Mouse (Mus musculus) left cerebral cortex, postnatal 36 days (tissue): ENCODE data around the gene Anapc10. TPM values are rescaled to one million over a fixed set of nuclear protein-coding genes. Genes with fewer than 3 reads are reported as not detected.
"Not testable (repeated sequence)": the region's sequence is repeated elsewhere in the genome, so short reads cannot be mapped to it uniquely, and the experiment has no call there.

Experiments used
- DNase-seq, 2 experiments: peaks; one replicate each; pipeline ENCODE4 v3.0.0; 2021 to 2022; ENCODE audit warnings: low spot score in 2 of 2, mixed read lengths in 1 of 2
- intact Hi-C: fragments of 180-260 bp; cut with DNase I; formaldehyde crosslinking; loops from one replicate; pipeline ENCODE4 v1.15.1; 2025
- total RNA-seq, 2 experiments: library from RNA; stranded (reverse); gene quantifications; 2 replicates each; pipeline ENCODE4 v1.2.3; 2021

Gene Anapc10
- 1 to 10 TPM; 5.1 to 8.7 TPM for total RNA-seq

- intact Hi-C loops, result no loop called here
- DNase-seq, result peak; percentile 98
Measured at GRCm38 (mm10) chr8:79711064-79711961, at the start of gene Anapc10, which contains the start of gene Abce1. Gene Anapc10, plus strand, starts transcription at chr8:79711820. Gene Abce1, minus strand, starts transcription at chr8:79711740.

DNA sequence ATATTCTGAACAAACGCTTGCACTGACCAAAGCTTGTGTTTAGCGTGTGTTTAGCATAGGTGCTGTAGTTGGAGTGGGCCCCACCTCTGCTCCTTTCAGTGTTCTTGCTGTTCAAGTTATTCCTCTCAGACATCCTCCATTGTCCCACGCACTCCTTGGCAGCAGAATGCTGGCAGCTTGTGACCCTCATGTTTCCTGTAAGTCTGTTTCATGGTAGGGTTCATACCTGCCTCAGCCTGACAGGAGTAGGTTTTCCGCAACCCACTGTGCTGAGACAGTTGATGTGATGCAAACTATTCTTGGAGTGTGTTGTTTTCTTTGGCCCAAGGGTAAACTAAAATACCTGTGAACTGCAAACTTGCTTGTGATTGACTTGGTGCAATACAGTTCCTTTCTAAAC lies 35.2 kb upstream of the Anapc10 start:
- no peak for DNase-seq
- intact Hi-C loops, result no loop called here

GRCm38 (mm10) chr8:79679005-79679404 lies 32.6 kb upstream of the Anapc10 start:
- intact Hi-C loops, result no loop called here
- DNase-seq, result no peak

- DNase-seq, intact Hi-C loops: not testable (repeated sequence)
Measured at GRCm38 (mm10) chr8:79680083-79680482, 31.5 kb upstream of the Anapc10 start.

DNA sequence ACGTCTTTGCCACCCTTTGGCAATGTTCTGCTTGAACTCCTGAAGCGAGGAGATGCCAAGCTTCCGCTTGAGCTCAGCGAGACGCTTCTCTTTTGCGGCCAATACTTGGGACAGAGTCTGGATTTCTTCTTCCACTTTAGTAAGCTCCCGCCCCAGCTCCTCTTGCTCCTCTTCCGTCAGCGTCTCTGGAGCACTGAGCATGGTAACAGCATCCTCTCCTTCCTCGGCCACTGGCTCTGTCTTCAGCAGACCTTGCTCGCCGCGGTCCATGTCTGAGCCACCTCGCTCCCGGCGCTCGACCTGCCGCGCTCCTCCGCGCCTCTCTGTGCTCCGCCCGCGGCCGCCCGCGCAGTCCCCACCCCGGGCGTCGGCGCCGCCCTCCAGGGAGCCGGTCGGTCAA lies 31.1 kb upstream of the Anapc10 start:
- DNase-seq, result peak in 1 of 2 experiments; percentile 13
- intact Hi-C loops, result no loop called here

DNA sequence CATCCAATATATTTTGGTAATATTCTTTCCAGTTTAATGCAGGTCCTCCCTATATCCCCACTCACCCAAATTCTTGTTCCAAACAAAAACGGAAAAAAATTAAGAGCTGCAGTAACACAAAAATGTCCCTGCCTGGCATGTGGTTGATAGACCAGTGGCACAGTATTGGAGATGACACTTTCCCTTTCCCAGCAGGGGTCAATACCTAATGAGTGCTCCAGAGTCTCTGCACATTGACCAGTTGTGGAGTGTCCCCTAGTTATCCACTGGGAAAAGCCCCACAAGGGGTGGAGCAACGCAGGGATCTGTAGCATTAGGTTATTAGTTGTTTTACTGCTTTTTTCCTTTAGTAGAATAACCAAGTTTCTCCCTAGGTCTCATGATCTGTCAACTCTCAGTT lies 30.7 kb upstream of the Anapc10 start:
- intact Hi-C loops, result no loop called here

GRCm38 (mm10) chr8:79685927-79686326 lies 25.7 kb upstream of the Anapc10 start:
- intact Hi-C loops, DNase-seq: not testable (repeated sequence)

More for the DNA sequence above, 30.7 kb upstream of the Anapc10 start:
- no peak for DNase-seq

- DNase-seq, result no peak
- intact Hi-C loops, result no loop called here
Measured at GRCm38 (mm10) chr8:79692531-79692930, 19.1 kb upstream of the Anapc10 start.

- intact Hi-C loops, result loop anchor here (5.0 kb wide), 1 partner anchor 1001 kb away; no protein-coding TSS in a partner anchor
- DNase-seq, result no peak
Measured at GRCm38 (mm10) chr8:79706687-79707086, 4.9 kb upstream of the Anapc10 start.

- intact Hi-C loops, result no loop called here
- no peak for DNase-seq
Measured at GRCm38 (mm10) chr8:79712676-79713075, 1.1 kb downstream of the Anapc10 start.

- intact Hi-C loops, result no loop called here
- no peak for DNase-seq
Measured at GRCm38 (mm10) chr8:79721537-79721936, 9.9 kb downstream of the Anapc10 start.

GRCm38 (mm10) chr8:79723308-79723707 lies 11.7 kb downstream of the Anapc10 start:
- intact Hi-C loops, result no loop called here
- DNase-seq, result no peak

- intact Hi-C loops, result no loop called here
- DNase-seq, result no peak
Measured at GRCm38 (mm10) chr8:79724589-79724988, 13.0 kb downstream of the Anapc10 start.

DNA sequence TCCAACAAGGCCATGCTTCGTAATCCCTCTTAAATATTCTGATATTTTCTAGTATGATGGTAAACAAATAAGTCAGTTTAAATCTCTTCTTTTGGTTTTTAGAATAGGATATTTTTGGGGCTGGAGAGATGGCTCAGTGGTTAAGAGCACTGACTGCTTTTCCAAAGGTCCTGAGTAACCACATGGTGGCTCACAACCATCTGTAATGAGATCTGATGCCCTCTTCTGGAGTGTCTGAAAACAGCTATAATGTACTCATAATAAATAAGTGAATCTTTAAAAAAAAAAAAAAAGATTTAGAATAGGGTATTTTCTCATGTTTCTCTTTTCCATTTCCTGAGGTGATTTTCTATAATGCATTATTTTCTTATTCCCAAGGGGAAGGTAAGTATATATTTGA lies 16.3 kb downstream of the Anapc10 start:
- no peak for DNase-seq
- intact Hi-C loops, result no loop called here

DNA sequence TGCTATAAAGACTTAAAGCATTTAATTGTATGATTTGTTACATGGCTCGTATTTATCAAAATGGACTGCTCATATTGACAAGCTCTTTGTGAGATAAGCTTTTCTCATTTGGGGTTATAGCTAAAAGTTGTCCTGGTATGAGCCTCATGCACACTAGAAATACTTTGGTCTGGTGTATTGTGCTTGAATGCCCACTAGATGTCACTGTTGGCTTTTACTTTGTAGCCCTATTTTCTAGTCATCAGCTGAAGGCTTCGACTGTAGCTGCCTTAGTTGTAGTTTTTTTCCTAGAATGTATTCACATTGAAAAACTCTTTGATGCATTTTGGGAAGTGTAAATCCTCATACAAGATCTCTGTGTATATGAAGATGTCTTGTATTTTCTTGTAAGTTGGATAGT lies 22.7 kb downstream of the Anapc10 start:
- intact Hi-C loops, result loop anchor here (1.0 to 10.0 kb wide), 2 partner anchors 749 to 950 kb away; no protein-coding TSS in a partner anchor
- DNase-seq, result no peak

DNA sequence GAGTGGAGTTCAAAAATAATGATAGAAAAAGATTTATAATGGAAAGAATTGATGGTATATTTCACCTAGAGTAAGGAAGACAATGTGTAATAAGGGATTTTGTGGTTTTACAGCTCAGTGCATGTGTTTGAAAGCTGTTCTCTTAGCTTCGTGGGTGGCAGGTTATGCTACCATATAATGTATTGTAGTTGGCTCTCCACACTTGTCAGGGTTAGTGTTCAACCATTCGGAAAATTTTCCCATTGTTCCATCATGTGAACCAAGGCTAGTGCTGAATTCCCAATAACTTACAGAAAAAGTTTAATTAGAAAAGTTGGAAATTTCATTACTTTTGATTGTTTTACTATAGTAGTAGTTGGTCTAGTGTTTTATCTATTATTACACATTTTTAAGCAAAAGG lies 36.6 kb downstream of the Anapc10 start:
- intact Hi-C loops, result no loop called here
- no peak for DNase-seq

DNA sequence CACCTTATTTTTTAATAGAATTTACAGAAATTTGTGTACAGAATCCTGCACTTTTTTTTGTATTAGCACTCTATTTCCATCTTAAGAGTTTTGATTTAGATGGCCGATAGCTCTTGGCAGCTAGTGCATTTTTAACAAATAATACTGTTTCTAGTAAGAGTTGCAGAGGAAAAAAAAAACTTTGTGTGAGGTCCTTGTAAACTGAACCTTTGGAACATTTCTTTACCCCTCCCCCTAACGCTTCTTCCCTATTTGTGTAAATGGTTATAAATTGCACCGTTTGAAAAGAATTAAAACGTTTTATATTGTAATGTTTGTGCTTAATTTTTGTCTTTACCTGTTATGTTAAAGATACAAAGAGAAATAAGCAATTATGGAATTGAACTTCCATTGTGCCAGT lies 37.0 kb downstream of the Anapc10 start:
- DNase-seq, result no peak
- intact Hi-C loops, result no loop called here

DNA sequence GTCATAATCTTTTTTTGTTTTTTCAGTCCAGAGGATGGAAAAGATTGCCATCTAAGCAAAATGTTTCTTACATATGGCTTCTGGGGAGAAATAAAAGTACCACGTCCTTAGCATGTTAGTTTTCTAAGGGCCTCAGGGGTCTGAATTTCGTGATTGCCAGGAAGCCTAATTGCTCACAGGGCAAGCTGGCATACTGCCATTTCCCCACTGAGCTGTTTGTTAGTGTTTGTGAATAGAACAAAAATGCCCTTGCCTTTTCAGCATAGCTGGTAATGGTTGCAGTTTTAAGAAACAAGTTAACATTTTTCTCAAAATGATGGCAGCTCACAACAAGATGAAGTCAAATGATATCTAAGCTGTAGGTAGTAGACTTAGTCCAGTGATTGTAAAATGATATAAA lies 38.7 kb downstream of the Anapc10 start:
- DNase-seq, result no peak
- intact Hi-C loops, result no loop called here

DNA sequence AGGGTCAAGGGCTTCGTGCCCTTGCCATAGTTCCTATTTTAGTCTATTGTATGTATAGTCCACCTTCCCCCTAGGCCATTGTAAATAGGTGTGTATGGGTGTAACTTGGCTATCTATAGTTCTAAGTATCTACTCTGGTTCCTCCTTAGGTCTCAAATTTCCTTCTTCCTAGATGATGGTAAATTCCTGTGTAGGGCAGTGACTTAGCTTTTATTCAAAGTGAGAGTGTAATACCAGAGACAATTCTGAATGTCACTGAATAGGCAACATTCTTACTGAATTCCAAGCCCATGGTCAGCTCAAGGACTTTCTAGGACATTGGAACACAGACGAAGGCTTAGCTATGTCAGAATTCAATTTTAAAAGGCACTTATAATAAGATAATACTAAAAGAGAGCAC lies 83.3 kb downstream of the Anapc10 start:
- DNase-seq, intact Hi-C loops: not testable (repeated sequence)

DNA sequence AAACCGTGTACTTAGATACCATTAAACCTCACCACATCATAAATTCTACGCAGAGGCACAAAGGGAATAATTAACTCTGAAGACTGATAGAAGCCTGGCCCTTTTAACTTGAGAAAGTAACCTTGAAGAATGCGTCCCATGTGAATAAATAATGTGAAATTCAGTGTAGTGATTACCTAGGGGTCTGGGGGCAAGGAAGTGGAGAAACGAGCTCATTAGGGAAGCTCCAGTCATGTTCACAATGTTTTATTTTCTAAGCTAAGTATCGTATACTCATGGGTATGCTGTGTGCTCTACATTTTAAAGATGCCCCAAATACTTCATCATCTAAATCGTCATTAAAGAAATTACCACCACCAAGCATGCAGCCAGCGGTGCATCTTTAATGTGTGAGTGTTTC lies 85.1 kb downstream of the Anapc10 start:
- no peak for DNase-seq
- intact Hi-C loops, result no loop called here

DNA sequence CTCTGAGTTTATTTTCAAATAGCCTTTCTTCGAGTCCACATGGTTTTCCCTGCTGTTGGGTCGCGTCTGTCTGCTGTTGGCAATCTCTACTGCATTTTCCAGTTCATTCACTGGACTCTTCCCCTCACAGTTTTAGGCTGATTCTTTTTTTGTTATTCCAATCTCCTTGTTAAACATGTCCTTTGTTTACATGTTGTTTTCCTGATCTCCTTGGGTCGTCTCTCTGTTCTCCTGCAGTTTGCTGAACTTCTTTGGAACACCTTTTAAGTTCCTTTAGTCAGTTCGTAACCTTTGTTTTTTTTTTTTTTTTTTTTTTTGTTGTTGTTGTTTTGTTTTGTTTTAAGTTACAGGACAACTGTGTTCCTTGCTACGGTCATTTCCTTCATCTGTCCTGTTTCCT lies 92.9 kb downstream of the Anapc10 start:
- DNase-seq, result no peak
- intact Hi-C loops, result no loop called here
